Comparison of ENCODE assay signal across 17 mouse cellular contexts in genomic region chr4:118537801-118538200, GRCm38 (mm10). TPM values are rescaled to one million over a fixed set of nuclear protein-coding genes. Genes with fewer than 3 reads are reported as not detected.
"Had no signal": no experiment of that assay in that cellular context is flagged by ENCODE, and none has a peak within 500 bp of the region (broad histone marks: within the 10 kb centered on the region; RNA-seq: fewer than 3 reads in every experiment).

No protein-coding gene starts in this region.

- H3K9me3 ChIP-seq: limb, embryonic 15.5 days; liver, embryonic 12.5 days; midbrain, embryonic 10.5 days; neural tube, embryonic 13.5 days; stomach, embryonic 15.5 days had no signal

- H3K9ac ChIP-seq: limb, embryonic 15.5 days; liver, embryonic 12.5 days; lung, embryonic 14.5 days; neural tube, embryonic 13.5 days; stomach, embryonic 15.5 days had no signal

- ATAC-seq: hindbrain, postnatal 0 days; liver, embryonic 12.5 days; midbrain, embryonic 16.5 days had no signal

- H3K27me3 ChIP-seq: stomach, embryonic 15.5 days had no signal

- H3K4me2 ChIP-seq: limb, embryonic 15.5 days; liver, embryonic 12.5 days; lung, embryonic 14.5 days; neural tube, embryonic 13.5 days; stomach, embryonic 15.5 days had no signal

- H3K27ac ChIP-seq: hindbrain, postnatal 0 days; limb, embryonic 15.5 days; liver, embryonic 12.5 days; midbrain, embryonic 10.5 days; neural tube, embryonic 13.5 days; stomach, embryonic 15.5 days had no signal

- H3K4me1 ChIP-seq: neural tube, embryonic 13.5 days had no signal

- H3K36me3 ChIP-seq: limb, embryonic 15.5 days; liver, embryonic 12.5 days; midbrain, embryonic 10.5 days; neural tube, embryonic 13.5 days; stomach, embryonic 15.5 days had no signal

- DNase-seq: lung, embryonic 14.5 days; lung, postnatal 10 days; lung, postnatal 4 days; right cerebral cortex, postnatal 14 days; thymus, postnatal 36 days had no signal

- H3K4me3 ChIP-seq: limb, embryonic 15.5 days; liver, embryonic 12.5 days; midbrain, embryonic 10.5 days; neural tube, embryonic 13.5 days; stomach, embryonic 15.5 days had no signal

RNA-seq across cellular contexts. Expression of gene Tmem125, which starts 6.0 kb away (rescaled TPM):
- polyA plus RNA-seq: midbrain, embryonic 16.5 days; neural tube, embryonic 13.5 days had no signal

RNA-seq across cellular contexts. Expression of gene 2610528J11Rik, which starts 11.0 kb away (rescaled TPM):
- total RNA-seq: hindbrain, postnatal 0 days; layer of hippocampus, adult 8-10 months; layer of hippocampus, postnatal 14 days; left cerebral cortex, adult 18-20 months; left cerebral cortex, postnatal 14 days; megakaryocyte, adult 5-6 weeks had no signal
- polyA plus RNA-seq: hindbrain, postnatal 0 days; midbrain, embryonic 16.5 days; neural tube, embryonic 13.5 days had no signal
